Mouse (Mus musculus): ENCODE data around the gene Nfkb1.

Nfkb1 gene

DNA sequence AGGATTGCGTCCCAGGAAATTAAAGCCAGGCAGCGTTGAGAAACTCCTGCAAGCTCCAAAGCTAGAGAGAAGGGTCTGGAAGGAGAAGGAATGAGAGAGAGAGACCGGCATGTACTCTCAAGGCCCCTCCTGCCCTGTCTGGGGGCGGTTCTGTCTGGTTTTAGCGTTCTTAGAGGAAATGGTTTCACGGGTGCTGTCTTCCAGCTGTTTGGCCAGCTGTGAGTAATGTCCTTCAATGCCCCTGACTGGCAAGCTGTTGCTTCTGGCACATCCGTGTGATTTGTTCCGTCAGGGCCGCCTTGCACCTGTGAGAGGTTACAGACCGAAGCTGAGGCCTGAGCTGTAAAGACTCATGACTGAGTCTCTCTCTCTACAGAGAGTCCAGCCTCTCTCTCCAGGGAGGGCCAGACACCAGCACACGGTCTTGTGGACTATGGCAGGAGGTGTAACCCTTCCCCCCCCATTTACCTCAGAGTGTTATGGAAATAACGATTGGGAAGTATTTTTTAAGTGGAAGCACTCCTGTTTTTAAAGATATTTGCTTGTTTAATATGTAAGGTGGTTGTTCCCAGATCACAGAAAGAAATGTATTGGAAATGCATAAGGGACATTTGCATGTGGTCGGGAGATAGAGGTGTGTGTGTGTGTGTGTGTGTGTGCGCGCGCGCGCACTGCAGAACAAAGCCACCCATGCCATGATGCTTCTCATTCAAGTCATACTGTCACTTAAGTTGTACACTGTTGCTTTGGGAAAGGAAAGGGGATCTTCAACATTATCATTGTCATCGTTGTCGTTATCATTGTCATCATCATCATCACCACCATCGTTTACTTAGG, 110.7 kb downstream of the Nfkb1 start:
- DNase-seq = no peak

DNA sequence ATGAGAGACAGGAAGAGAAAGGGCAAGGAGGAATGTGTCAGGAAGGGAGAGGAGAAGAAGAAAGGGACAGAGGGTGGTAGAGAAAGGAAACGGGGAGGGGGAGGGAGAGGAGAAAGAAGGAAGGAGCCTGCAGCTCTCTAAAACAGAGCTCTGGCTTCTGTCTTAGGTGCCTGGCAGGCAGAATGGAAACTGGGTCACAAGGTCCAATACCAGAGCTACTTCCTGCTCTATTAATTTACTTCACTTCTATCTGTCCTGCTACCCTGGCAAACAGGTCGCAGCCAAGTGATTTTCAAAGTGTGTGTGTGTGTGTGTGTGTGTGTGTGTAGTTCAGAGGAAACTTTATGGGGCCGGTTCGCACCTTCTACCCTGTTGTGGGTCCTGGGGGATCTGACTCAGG, 112.2 kb downstream of the Nfkb1 start:
- no peak for DNase-seq

DNA sequence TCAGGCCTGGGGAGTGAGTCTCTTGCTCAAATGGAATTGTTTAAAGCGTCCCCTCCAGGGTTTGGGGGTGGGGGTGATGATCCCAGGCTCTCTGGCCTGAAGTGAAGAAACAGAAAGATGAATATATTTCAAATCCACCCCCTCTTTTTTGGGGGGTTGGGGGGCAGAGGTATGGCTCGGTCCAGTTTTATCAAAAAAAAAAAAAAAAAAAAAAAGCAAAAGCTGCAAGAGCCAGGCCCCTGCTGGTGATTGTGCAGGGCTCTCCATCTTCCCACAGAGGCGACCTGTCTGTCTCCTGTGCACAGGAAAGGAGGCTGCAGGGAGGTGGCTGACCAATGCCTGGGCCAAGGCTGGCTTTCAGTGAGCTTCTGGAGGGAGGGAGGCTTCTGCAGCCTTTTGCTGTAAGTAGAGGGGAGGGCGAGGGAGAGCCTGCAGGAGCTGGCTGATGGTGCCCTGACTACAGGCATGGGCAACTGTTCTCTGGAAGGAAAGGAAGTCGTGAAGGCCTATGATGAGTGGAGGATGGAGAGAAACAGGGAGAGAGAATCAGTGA, 112.7 kb downstream of the Nfkb1 start:
- peak; percentile 52 to 60 for DNase-seq

DNA sequence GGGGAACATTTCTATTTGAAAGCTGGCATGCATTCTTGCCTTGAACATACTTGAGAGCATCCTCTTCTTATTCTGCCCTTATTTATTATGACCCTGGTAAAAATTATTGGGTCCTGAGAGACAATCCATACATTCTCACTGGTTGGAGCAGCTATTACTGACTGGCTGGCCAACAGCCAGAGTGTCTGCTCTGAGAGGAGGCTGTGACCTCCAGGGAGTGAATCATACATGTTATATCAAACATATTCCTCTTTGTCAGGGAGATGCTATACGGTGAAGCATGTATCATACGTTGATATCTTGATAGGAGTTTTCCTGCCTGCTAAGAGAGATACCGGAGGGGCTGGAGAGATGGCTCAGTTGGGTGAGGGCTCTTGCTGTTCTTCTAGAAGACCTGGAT, 116.2 kb downstream of the Nfkb1 start:
- DNase-seq = no peak

DNA sequence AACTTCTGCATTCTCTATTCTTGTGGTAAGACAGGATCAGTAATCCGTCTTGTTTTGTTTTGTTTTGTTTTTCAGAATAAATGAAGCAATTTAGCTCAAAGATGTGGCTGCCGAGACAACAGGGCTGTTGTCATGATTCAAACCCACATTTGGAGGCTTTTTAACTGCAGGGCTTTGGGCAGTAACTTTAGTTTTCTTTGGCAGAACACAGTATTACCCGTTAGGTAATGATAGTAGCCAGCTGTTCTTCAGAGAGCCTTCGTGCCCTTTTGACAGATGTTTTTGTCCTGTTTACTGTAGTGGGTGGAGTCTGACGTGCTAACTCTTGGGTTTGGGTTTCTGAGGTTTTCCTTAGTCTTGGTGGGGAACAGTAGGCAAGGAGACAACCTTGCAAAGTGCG, 118.3 kb downstream of the Nfkb1 start:
- DNase-seq = no peak

DNA sequence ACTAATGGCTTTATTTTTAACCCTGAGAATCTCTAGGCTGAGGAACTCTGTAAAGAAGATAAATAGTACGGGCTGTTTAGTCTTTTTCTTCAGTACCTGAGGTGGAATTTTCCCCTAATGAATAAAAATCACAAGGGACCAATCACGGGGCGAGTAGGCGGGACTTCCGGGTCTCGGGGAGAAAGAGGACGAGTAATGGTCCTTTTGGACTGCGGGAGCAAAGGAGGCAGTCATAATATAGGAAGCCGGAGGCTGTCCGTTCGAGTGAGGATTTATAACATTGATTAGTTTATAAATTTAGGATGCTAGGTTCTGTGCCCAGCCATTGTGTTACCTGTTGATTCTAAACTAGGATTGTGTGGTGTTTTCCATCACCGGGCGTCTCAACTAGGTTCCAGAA, 119.8 kb downstream of the Nfkb1 start:
- DNase-seq = no peak

DNA sequence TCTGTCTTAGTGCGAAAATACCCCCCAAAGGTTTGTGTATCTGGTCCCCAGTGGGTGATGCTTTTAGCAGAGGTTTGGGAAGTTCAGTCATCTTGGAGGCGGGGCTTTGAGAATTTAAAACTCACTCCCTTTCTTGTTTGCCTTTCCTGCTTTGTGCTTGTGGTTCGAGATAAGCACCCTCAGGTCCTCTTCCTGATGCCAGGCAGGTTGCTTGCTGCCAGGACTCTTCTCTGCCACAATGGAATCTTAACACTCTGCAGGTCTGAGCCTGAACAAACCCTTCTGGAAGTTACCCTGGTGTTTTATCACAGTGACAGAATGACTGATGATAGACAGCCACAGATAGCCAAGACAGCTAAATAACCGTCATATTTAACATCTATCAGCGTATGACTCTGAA, 122.7 kb downstream of the Nfkb1 start:
- DNase-seq = no peak

DNA sequence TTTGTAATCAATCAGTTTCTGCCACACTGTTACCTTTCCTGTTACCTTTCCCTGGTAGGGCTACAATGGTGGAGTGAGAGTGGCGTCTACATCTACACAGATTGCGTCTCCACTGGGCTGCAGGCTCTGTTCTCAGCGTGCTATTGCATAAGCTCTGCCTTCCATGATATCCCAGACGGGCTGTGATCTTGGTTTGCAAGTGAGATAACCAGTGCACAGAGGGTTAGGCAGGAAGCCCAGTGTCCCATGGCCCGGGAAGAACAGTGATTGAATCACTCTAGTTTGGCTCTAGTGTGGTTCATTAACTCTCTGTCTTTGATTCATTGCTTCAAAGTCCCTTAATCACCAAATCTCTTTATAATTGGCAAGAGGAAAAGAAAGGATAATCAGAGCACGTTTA, 123.5 kb downstream of the Nfkb1 start:
- no peak for DNase-seq

DNA sequence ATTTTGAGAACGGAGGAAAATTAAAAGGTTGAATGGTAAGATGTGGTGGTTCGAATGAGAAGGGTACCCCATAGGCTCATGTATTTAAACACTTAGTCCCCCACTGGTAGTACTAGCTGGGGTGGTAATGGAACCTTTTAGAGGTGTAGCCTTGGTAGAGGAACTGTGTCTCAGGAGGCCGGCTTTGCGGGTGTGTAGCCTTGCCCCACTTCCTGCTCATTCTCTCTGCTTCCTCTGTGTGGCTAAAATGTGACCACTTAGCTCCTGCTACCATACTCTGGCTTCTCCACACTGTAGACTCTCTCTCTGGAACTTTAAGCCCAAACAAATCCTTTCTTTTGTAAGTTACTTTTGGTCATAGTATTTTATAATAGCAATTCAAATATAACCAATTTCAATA, 126.0 kb downstream of the Nfkb1 start:
- DNase-seq = no peak

DNA sequence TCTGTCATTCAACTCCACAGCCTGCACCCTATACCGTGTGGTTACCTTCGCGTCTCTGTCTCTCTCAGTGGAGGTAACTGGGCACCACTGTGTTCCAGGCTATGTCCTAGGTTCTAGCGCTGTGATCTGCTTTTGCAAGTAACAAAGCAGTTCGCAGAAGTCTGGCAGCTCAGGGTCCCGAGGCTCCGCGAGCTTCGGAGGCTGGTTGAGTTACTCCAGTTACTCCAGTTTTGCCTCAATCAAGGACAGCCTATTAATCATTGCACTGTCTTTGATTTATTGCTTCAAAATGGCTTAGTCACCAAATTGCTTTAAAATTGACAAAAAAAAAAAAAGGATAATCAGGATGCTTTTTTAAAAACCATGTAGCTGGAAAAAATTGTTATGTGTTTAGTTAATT, 126.6 kb downstream of the Nfkb1 start:
- no peak for DNase-seq

DNA sequence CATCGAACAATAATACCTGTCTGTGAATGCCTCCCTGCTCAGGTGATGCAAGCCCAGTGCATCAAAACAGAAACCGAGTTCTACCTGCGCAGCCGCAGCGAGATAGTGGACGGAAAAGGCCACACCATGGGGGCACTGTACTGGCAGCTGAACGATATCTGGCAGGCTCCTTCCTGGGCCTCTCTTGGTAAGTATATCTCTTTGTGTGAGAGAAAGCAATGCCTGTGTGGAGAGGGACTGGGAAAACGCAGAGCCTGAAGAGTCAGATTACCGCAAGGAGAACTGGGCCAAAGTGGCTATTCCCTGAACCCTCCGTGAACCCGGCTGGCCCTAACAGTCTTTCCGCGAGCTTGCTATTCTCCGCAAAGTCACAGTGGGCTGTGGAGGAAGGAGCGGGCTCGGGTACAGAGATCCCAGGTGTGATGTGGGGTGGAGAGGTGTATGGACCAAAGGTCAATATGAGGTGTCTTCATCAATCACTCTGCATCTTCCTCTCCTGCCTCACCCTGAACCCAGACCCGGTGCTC, 128.1 kb downstream of the Nfkb1 start:
- DNase-seq = no peak

DNA sequence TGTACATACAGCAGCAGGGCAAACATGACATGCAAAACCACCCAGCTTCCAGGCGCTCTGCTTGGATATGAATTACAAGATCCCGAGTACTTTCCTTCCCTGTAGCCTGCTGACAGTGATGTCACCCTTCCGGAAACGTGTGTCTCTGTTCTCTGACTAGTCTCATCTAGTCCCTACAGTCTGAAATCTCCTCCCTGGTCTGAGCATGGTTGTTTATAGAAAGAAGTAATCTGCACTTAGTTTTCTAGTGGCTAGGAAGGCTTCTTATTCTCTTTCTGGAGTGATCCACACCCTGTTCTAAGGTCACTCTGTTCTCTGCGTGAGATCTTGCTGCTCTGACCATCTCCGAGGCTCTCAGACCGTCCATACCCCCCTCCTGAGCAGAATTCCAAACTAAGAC, 129.3 kb downstream of the Nfkb1 start:
- no peak for DNase-seq

DNA sequence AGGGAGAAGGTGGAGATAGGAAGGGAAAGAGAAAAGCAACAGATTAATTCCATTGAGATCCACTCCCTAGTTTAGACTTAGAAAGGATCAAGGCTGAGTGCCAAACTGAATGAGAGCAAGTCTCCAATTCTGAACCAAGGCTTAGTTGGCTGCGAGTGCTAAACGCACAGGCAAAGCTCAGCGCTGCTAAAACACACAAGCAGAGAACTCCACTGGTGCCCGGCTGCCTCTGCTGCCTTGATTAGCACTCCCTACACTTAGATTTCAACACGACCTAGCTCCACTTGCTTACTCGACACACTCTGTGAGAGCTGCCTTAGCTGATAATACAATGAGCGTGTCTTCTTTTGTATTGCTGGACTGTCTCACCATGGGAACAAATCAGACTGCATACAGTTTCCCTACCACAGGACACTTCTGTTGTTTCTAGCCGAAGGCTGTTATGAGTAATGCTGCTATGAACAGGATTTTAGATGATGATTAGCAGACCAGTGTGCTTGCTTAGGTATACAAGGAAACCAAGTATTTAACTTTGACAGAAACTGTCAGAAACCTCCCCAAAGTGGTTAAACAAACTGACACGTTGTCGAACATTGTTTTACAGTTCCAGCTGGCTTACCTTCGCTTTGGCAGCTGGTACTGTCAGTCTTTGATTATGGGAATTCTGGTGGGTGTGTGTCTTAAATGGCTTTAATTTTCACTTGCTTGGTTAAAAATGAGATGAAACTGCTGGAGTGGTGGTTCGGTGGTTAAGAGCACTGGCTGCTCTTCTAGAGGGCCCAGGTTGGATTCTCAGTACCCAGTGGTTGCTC, 134.3 kb downstream of the Nfkb1 start:
- DNase-seq = no peak

DNA sequence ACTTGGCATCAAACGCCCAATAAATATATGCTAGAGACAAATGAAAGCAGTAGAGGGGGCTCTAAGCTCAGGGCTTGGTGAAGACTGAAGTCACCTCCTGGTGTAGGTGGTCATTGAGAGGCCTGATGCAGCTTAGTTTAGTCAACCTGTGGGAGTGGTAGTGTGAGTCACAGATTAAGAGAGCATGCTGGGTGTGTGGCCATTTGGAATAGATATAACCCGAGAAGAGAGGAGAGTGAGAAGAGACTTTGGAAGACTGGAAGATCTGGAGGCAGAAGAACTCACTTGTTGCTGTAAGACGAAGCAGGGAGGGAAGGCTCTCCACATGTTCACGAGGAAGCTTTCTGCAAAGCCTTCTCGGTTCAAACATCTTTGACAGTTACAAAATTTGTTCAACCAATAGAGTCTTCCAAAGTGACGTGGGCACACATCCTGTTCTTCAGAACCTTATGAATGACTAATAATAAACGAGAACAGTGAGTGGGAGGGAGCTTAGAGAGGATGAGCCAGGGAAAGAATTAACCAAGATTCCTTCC, 135.2 kb downstream of the Nfkb1 start:
- no peak for DNase-seq

DNA sequence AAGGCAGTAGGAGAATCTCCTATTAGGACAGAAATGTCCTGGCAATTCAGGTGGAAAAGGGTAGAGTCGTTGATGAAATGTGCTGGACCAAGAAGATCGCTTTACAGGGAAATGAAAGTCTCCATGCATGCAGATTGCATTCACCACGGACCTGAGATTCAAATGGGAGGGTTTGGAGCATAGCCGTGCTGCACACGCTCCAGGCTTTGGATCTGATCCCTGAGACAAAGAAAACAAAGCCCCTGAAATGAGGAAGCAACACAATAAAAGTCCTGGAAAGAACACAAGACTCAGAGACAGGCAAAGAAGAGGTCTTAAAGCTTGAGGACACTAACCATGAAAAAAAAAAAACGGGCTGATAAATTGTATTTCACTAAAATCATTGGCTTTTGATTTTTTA, 136.2 kb downstream of the Nfkb1 start:
- DNase-seq = no peak

DNA sequence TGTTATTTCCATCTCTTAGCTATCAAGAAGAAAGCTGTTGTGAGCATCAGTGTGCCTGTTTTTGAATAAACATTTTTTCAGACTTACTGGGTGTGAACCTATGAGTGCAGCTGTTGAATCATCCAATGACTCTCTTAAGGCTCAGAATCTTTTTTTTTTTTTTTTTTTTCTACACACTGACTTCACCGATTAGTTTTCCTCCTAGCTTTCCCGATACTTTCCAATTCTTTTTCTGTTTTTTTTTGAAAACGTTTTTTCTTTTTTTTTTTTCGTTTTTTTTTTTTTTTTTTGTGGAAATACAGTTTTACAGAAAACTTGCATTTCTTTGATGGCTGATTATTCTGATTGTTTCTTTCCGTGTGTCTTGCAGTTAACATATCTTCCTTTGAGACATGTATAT, 138.5 kb downstream of the Nfkb1 start:
- DNase-seq = no peak

DNA sequence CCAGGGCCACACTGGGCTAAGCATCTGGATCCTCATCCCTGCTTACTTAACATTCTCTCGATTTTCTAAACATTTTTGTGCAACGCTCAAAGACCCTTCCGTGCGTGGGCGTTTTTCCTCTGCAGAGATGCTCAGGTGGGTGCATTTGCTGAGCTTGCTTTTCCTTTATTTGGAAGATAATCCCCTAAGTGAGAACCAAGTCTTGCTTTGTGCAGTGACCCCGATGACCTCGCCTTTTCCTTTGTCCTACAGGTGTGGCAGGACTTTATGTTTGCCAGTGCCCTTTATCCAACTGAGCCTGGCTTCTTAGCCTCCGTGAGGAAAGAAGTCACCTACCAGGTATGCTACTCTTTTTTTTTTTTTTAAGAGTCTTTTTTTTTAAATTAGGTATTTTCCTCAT, 144.0 kb downstream of the Nfkb1 start:
- no peak for DNase-seq

DNA sequence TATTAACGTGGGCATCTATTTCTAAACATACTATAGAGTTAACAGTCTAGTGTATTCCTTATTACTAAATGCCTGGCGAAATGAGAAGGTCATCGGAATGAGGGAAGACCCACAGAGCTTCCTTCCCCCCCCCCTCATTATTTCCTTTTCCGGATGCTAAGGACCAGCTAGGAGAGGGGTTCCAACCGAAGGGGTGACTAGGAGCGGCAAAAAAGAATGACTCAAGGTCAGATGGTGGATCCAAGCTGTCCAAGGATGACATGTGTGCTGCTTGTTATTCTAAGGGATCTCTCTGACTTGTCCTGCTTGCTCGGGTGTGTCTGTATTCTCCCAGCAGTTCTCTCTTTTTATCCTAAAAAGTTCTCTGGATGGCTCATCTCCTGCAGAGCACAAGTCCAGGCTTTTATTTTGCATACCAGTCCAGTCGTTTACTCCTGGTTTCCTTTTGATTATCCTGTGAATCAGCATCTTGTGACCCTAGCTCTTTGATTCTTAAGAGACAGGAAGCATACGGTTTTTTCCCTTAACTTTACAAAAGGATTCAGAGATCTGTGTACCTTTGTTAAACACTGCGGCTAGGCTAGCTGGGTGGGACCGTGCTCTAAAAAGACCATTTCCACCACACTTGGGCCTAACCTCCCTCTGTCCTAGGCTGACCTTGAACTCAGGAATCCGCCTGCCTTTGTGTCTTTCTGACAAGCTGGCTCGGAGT, 145.0 kb downstream of the Nfkb1 start:
- DNase-seq = no peak
